Mouse (Mus musculus) right cerebral cortex, postnatal 36 days (tissue): ENCODE results near the gene Dgkz.
A peak's percentile ranks its signal among the peaks of the same experiment; 100 is the strongest.

Experiments
- DNase-seq, 2 experiments: peaks; one replicate each; pipeline ENCODE4 v3.0.0; 2022; ENCODE audit warnings: low spot score in 2 of 2, mixed read lengths in 1 of 2

Gene Dgkz

DNA sequence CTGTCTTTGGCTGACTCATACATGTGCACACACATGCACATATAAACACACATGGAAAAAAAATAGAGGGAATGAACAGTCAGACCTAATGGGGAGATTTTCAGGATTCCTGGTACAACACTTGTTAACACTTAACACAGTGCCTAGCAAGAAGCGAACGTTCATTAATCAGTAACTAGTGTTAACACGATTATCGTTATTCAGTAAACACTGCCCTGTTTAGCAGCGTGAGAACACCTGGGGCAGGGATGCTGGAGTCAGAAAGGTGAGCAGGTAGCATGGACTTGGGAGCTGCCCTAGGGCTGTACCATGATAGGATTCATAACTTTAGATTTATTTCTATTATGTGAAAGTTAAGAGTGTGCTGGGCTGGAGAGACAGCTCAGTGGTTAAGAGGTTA lies 20.3 kb upstream of the Dgkz start:
- no peak for DNase-seq

DNA sequence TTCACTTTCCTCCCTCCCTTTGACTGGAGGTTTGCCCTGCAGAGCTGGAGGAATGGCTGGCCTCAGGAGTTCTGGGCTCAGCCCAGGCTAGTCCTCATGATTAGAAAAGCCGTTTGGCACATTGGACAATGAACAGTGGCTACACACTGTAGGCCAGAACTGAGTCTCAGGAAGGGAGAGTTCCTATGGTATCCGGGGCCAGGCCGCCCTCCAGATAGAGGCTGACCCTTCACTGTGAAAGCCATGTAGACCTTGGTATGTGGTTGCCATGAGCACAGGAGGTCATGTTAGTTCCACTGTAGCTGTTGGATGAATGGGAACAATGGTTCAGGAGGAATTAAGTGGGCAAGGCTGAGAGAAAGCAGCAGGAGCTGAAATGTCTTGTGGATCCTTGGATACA lies 17.7 kb upstream of the Dgkz start:
- no peak for DNase-seq

DNA sequence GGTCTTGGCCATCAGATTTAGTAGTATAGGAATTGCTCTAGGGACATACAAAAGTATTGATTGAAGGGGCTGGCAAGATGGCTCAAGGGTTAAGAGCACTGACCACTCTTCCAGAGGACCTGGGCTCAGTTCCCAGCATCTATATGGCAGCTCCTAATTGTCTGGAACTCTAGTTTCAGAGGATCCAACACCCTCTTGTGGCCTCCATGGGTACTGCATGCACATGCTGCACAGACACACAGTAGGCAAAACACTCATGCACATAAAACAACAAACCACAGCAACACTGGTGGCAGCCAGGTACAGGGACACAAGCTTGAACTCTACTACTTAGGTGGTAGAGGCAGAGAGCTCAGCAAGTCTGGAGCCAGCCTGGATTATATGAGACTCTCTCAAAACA lies 14.1 kb upstream of the Dgkz start:
- DNase-seq = no peak

- peak in 1 of 2 experiments; percentile 55 for DNase-seq
Observed at GRCm38 (mm10) chr2:91987542-91987941, 11.9 kb upstream of the Dgkz start.

DNA sequence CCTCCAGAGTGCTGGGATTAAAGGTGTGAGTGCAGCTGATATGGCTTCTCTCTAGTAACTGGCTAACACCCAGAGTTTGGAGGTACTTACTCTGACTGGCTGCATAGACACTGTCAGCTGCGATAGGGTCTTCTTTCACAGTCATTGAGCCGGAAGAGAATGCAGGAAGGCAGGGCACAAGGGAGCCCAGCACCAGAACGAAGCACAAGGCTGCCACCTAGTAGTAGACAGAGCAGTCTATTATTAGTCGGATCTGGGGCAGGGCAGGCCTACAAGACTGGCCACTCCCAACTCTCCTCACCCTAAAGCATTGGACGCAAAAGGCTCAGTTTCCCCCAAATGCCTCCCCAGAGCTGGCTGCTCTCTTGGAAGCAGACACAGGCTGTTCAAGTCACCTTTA lies 10.4 kb upstream of the Dgkz start:
- no peak for DNase-seq

DNA sequence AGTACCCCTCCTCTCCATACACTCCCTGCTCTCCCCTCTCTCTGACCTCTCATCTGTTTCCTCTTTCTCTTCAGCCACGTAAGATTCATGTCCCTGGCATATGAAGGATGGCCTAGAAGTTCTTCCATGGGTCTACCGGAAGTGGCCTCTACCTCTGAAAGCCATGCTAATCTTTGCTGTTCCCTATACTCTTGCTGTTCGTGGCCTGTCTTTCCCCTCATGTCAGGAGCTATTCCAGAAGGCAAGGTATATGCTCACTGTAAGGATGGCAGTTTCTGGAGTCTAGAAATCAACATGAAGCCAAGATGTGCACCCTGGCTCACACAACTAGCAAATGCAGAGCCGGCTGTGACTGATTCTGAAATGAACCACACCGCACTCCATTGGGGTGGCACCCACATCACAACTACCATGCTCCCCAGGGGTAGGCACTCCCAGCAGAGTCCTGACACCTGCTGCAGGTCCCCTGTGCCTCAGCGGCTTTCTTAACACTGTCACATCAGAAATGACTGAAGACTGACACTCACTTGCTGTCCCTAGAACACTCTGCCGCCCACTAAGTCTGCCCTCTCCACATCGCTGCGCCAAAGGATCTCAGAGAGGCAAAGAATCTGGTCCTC lies 9.4 kb upstream of the Dgkz start:
- no peak for DNase-seq

GRCm38 (mm10) chr2:91984439-91984838 lies 8.8 kb upstream of the Dgkz start:
- no peak for DNase-seq

DNA sequence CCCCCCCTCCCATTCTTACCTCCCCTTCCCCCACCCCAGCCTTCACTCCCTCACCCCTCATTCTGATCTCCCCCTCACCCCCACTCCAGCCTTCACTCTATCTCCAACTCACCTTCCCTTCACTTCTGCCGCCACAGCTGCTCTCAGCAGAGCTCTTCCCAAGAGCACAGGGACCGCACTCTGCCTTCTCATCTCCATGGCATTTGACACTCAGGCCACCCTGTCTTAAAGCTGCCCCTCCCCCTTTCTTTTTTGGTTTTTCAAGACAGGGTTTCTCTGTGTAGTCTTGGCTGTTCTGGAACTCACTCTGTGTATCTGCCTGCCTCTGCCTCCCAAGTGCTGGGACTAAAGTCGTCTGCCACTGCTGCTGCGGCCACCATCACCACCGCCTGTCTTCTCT lies 5.2 kb upstream of the Dgkz start:
- no peak for DNase-seq

DNA sequence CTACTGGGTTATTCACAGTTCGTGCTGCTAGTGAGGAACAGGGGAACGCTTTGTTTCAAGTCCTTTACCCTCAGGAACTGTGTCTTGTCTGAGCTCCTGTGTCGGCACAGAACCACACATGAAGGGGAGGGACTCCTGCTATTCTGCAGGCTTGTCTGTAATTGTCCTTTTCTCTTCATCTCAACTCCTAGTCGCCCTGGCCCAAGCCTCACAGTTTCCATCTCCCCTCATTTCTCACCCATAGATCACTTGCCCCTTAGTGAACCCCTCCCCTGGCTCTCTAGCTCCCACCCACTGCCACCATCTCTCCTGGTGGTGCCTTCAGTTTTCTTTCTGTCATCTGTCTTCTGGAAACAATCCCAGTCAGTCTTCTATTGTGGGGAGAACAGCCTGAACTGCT lies 4.6 kb upstream of the Dgkz start:
- DNase-seq = no peak

- no peak for DNase-seq
Observed at GRCm38 (mm10) chr2:91978547-91978946, 2.9 kb upstream of the Dgkz start.

DNA sequence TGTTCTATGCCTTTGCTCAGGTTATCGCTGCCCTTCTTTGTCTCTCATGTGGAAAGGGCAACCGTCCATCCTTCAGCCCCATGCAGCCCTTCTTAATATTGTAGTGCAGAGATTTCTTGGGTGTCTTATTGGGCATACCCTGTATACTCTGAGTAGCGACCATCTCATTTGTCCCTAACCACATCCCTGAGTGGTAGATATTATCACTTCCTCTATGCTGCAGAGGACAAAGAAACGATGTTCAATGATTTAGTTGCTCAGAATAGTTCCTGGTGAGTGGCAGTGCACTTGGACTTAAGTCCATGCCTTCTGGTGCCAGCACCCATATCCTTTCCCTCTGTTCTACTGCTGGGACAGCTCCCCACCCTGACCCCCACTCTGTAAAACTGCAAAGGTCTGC lies 2.3 kb upstream of the Dgkz start:
- no peak for DNase-seq

DNA sequence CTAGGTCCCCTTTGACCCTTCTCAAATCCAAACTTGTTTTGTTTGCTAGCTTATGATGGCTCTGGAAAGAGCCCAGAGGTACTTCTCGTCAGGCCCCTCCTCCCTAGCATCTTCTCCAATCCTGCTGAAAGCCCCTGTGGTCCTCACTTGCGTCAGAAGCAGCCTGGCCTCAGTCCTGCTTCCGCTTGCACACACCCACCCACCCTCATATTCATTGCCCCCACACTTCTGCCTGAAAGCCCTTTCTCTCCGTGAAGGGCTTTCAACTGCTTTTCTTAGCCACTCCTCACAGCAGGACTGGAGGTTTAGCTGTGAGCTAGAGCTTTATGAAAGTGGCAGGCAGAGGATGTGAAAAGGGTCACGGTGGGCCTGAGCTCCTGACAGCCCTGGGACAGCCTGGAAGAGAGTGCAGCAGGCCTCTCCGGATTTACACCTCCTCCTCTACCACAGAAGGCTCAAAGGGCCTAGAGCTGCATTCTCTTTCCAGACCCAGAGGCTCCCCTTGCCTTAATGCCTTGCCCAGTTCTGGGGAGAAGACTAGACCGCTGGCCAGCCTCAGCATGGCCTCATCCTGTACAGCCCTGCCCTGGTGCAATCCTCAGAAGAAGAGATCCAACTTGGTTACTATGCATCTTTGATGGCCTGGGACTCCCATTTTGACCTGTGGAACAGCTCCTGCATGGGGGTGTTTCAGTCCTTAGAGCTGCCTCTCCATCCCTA lies 2.1 kb downstream of the Dgkz start:
- DNase-seq = peak in 1 of 2 experiments; percentile 41

GRCm38 (mm10) chr2:91972121-91972566 lies 3.5 kb downstream of the Dgkz start:
- DNase-seq = no peak

- DNase-seq = peak in 1 of 2 experiments; percentile 78
Observed at GRCm38 (mm10) chr2:91971231-91972097, 4.2 kb downstream of the Dgkz start.

DNA sequence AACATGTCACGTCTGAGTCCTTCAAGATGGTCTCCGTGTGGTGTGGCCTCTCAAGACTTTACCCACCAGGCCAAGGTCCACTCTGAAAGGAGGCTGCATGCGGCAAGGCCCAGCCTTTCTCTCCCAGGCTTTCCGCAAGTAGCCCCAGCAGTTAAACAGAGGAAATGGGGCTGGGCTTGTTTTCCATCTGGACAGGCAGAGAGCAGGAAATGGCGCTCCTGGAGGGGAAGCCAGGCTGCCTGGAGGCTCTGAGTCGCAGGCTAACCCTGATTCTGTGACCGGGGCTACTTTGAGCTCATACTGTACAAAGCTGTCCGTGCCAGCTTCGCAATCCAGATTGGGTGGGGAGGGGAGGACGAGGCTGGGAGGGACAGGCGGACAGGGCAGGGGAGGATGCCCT lies 7.7 kb downstream of the Dgkz start:
- no peak for DNase-seq

GRCm38 (mm10) chr2:91966367-91966766 lies 9.3 kb downstream of the Dgkz start:
- no peak for DNase-seq

DNA sequence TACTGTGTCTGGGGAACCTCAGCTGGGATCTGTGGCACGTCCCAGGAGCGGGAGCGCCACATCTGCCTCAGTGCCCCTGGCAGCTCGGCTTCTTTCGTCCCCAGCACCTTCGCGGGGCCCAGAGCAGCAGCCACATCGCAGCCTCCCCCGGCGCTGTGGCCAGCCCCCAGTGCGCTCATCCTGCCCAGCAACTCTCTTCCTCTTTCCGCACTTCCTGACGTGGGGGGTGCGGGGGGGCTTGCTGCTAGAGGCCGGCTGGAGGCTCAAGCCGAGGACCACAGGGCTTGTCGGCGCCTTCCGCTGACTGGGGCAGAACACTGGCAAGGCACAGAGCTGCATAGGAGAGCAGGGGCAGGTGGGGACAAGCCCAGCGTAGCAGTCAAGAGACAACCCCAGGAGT lies 10.2 kb downstream of the Dgkz start:
- DNase-seq = no peak

DNA sequence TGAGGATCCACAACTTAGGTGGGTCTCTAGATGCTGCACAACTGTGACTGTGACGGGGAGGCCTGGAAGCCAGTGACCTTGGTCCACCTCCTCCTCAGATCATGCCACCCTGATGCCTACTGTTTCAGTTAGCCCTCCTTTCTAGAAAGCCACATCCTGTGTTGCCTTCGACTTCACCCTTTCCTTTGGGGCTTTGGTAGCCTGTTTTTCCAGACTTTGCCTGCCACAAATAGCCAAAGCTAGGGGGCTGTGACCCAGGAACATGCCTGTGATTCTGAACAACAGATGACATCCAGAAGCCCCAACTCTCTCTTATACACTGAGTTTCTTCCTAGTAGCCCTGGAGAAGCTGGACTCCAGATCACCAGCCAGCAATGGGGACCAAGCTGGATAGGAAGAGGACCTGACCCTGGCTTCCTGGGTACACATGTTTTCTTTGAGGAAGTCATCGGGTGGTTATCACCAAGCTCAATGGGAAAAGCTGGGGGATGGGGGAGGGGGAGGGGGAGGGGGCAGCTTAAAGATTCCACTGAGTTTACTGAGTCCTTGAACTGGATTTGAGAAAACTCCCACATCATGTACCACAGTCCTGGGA lies 11.0 kb downstream of the Dgkz start:
- DNase-seq = no peak

GRCm38 (mm10) chr2:91963443-91963932 lies 12.2 kb downstream of the Dgkz start:
- peak; percentile 87 to 91 for DNase-seq

- no peak for DNase-seq
Observed at GRCm38 (mm10) chr2:91962864-91963401, 12.7 kb downstream of the Dgkz start.

DNA sequence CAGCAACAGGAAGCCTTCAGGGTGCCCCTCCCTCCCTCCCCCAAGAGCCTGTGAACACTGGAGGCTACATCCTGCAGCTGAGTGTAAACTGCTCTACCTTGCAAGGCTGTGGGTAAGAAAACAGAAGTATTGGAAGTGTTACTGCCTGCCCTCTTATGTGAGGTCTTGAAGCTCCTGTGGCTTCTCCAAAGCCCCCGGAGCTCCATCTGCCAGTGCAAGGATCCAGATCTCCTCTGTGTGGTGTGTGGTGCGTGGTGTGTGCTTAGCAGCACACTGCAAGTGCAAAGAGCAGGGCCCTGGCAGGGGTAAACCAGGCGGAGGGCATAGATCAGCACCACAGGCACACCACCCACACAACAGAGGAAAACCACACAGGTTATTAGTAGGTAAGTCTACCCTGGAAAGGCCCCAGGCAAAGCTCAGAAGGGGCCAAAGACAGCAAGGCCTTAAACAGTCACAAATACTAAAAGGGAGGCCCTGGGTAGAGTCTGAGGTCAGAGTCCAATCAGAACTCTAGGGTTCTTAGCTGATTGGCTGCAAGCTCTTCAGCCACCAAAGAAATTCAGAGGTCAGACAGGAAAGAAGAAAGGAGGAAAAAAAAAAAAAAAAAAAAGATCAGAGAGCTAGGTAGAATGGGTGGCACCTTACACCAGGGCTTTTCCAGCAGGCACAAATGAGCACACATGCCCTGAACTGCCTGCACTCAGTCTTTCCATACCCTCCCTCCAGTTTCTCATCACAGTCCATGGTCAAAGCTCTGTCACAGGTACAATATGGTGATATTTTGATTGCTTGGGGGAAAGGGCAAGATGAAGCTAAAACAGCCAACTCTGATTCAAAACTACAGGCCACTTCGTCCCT lies 13.5 kb downstream of the Dgkz start:
- DNase-seq = no peak
